Mouse (Mus musculus): ENCODE data around the gene Tmem100.

DNA sequence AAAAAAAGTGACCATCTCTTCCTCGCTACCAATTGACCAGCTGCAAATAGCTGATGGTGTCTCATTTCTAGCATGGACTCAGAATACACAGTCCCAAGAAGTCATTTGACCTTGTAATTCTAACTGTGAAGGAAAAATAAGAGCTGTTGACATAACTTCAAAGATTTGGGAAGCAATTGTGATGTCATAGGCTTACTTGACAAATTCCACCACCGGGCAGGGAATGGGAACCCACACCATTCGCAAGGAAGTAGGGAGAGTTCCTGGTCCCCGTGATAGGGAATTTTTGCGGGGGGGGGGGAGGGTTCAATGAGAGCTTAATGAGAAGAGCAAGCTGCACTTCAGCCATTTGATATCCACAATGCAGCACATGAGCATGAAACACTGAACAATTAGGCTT is 43.1 kb downstream of the Tmem100 start:
- TF ChIP-seq CTCF (IDR thresholded peaks at IDR 0.05; ENCODE audit: insufficient read depth, low read length), result no peak
- TF ChIP-seq POLR2A (IDR thresholded peaks at IDR 0.05; ENCODE audit: borderline replicate concordance, extremely low read depth, low read depth, low read length), result no peak

Measured in lung, adult 2 months (tissue).